Mouse (Mus musculus) lung, adult 2 months (tissue): ENCODE measurements around the gene Camk2d.

ENCODE experiments used
- CTCF ChIP-seq: fragments of 200-500 bp; IDR thresholded peaks from 2 replicates; pipeline ENCODE4 v1.5.1; 2011; ENCODE audit warnings: mild to moderate bottlenecking, low read length, control low read depth; ENCODE audit not compliant: insufficient read depth
- POLR2A ChIP-seq: fragments of 200-500 bp; IDR thresholded peaks from 2 replicates; pipeline ENCODE4 v1.6.1; 2011; ENCODE audit warnings: low read depth, mild to moderate bottlenecking, control low read depth, low read length, borderline replicate concordance; ENCODE audit errors: extremely low read depth

- TF ChIP-seq CTCF (no peak), POLR2A (no peak)
These were observed 200.9 kb downstream of the Camk2d start for GRCm38 (mm10) chr3:126797025-126797424.
